In genomic region chr12:44209824-44210752, GRCm38 (mm10) we compare ENCODE assay signal across 8 mouse cellular contexts. TPM values are rescaled to one million over a fixed set of nuclear protein-coding genes. Genes with fewer than 3 reads are reported as not detected.
DNase-seq lines count a peak whose midpoint lies in the region; ATAC-seq lines count a peak whose summit lies in the region.

Dnajb9 (minus strand) TSS chr12:44210326.

- no peaks in the 10 kb centered on the region for H3K27me3 ChIP-seq in forebrain, embryonic 14.5 days (replicated peaks; ENCODE audit: control insufficient read depth, insufficient read depth, low read length)
- H3K27me3 ChIP-seq in neural tube, embryonic 15.5 days (replicated peaks): no peaks in the 10 kb centered on the region

- peak within 1 kb of the TSS; percentile 93 for H3K9ac ChIP-seq in forebrain, embryonic 14.5 days (ENCODE audit: low read length)
- H3K9ac ChIP-seq in neural tube, embryonic 15.5 days (replicated peaks): peak within 1 kb of the TSS; percentile 86

- peak; percentile 99 for DNase-seq in ES-CJ7 (ENCODE audit: low read depth, low spot score)
- peak; percentile 100 for DNase-seq in cerebellum, adult 11 months
- peak; percentile 100 for DNase-seq in forebrain, embryonic 14.5 days (ENCODE audit: low spot score)
- DNase-seq in heart, postnatal 14 days: peak; percentile 99 to 100
- peak; percentile 100 for DNase-seq in layer of hippocampus, adult 11-12 months (ENCODE audit: low spot score)
- DNase-seq in lung, adult 18-20 months: peak; percentile 100
- DNase-seq in testis, postnatal 14 days (ENCODE audit: low spot score): peak; percentile 99

- intact Hi-C loops in heart, postnatal 14 days (cut with DNase I): no loop called here

- H3K27ac ChIP-seq in forebrain, embryonic 14.5 days (ENCODE audit: low read depth, low read length): peak within 1 kb of the TSS; percentile 85
- peak within 1 kb of the TSS; percentile 88 for H3K27ac ChIP-seq in neural tube, embryonic 15.5 days (replicated peaks)

- peak within 1 kb of the TSS; percentile 96 for H3K4me3 ChIP-seq in forebrain, embryonic 14.5 days (ENCODE audit: low read depth, low read length)
- peak within 1 kb of the TSS; percentile 84 for H3K4me3 ChIP-seq in neural tube, embryonic 15.5 days (replicated peaks)

- no peaks in the 10 kb centered on the region for H3K9me3 ChIP-seq in forebrain, embryonic 14.5 days (replicated peaks; ENCODE audit: control insufficient read depth, low read length)
- no peaks in the 10 kb centered on the region for H3K9me3 ChIP-seq in neural tube, embryonic 15.5 days (replicated peaks)

- H3K4me1 ChIP-seq in forebrain, embryonic 14.5 days (ENCODE audit: control insufficient read depth, insufficient read depth, low read length): peaks cover 17% of the 10 kb centered on the region
- peaks cover 11% of the 10 kb centered on the region for H3K4me1 ChIP-seq in neural tube, embryonic 15.5 days

- peak within 1 kb of the TSS; percentile 87 for H3K4me2 ChIP-seq in forebrain, embryonic 14.5 days (ENCODE audit: low read length)
- peak within 1 kb of the TSS; percentile 74 for H3K4me2 ChIP-seq in neural tube, embryonic 15.5 days

- peak; percentile 99 for ATAC-seq in forebrain, embryonic 14.5 days
- peak; percentile 98 for ATAC-seq in neural tube, embryonic 15.5 days (ENCODE audit: low FRiP score)

- under 1% methylated on average over 77 of the region's 77 CpGs for WGBS in forebrain, embryonic 14.5 days
- WGBS in neural tube, embryonic 15.5 days: under 1% methylated on average over 77 of the region's 77 CpGs

- peaks cover 7% of the 10 kb centered on the region for H3K36me3 ChIP-seq in forebrain, embryonic 14.5 days (ENCODE audit: control insufficient read depth, insufficient read depth, low read length)
- peaks cover 5% of the 10 kb centered on the region; the same call in 1 of the 2 replicates for H3K36me3 ChIP-seq in neural tube, embryonic 15.5 days

RNA-seq across cellular contexts. Expression of gene Dnajb9, which starts in this region (rescaled TPM):
- 36.3 and 39.2 TPM in 2 replicates for polyA plus RNA-seq in forebrain, embryonic 14.5 days (2014; fragmentation: Nextera tagmentation; extraction: Ambion mirVana)
- 10 to 100 TPM; 25.8 to 28.4 TPM for total RNA-seq in heart, postnatal 14 days (2021)
- polyA plus RNA-seq in neural tube, embryonic 15.5 days (2015; fragmentation: Nextera tagmentation; extraction: Ambion mirVana): 32.4 and 33.0 TPM in 2 replicates

Comparison
In these comparisons a context has a peak if more than half of its experiments do, and no peak if none do; other contexts are left out.
1. Peak in every context shown above with its lines: DNase-seq, ATAC-seq, H3K4me3 ChIP-seq and H3K27ac ChIP-seq.